Mouse (Mus musculus) monocyte, adult 59 days (primary cell): ENCODE data around the gene Cbx5. TPM values are rescaled to one million over a fixed set of nuclear protein-coding genes. Genes with fewer than 3 reads are reported as not detected.

ENCODE experiments used
- total RNA-seq, 2 experiments: library from RNA; stranded (reverse); gene quantifications; one replicate each; pipeline ENCODE4 v1.2.4; 2023

The Cbx5 gene
- total RNA-seq, result 10 to 100 TPM in 1 of 2 experiments, 1 to 10 TPM in 1; 9.1 to 13.8 TPM

GRCm38 (mm10) chr15:103239685-103240159 lies at the start of gene Cbx5:
TSS of gene Cbx5 (minus strand) at chr15:103239816.

GRCm38 (mm10) chr15:103272419-103273279 lies 33.0 kb upstream of the Cbx5 start, which contains the start of gene Copz1:
TSS of gene Copz1 (plus strand) at chr15:103272714.

GRCm38 (mm10) chr15:103257790-103258728 lies 18.4 kb upstream of the Cbx5 start, which contains the start of gene Nfe2:
TSS of gene Nfe2 (minus strand) at chr15:103258403.

GRCm38 (mm10) chr15:103240160-103241028 lies 778 bp upstream of the Cbx5 start, which contains the start of gene Hnrnpa1:
TSS of gene Hnrnpa1 (plus strand) at chr15:103240432.

GRCm38 (mm10) chr15:103167042-103167615 lies 72.5 kb downstream of the Cbx5 start, which contains the start of gene Smug1:
TSS of gene Smug1 (minus strand) at chr15:103167092.

Other genes with a start within 250 kb of the Cbx5 start
- not detected for gene Hoxc8, start 249.2 kb downstream of the Cbx5 start, total RNA-seq
- under 1 TPM in 1 of 2 experiments, not detected in 1; 0.33 TPM for gene Hoxc6, start 241.6 kb downstream of the Cbx5 start, total RNA-seq
- gene Hoxc4, start 220.9 kb downstream of the Cbx5 start, total RNA-seq, result under 1 TPM in 1 of 2 experiments, not detected in 1; 0.24 TPM
- 1 to 10 TPM; 3.2 to 3.5 TPM for gene Smug1, start 72.7 kb downstream of the Cbx5 start, total RNA-seq
- gene Hnrnpa1, start 616 bp upstream of the Cbx5 start, total RNA-seq, result 100 to 1,000 TPM; 297 to 355 TPM
- gene Nfe2, start 18.6 kb upstream of the Cbx5 start, total RNA-seq, result 100 to 1,000 TPM; 104 to 107 TPM
- gene Copz1, start 32.9 kb upstream of the Cbx5 start, total RNA-seq, result 100 to 1,000 TPM; 107 to 123 TPM
- gene Gpr84, start 70.8 kb upstream of the Cbx5 start, total RNA-seq, result 1 to 10 TPM; 1.3 to 2.1 TPM
- 100 to 1,000 TPM; 119 to 145 TPM for gene Zfp385a, start 100.3 kb upstream of the Cbx5 start, total RNA-seq
- gene Itga5, start 126.9 kb upstream of the Cbx5 start, total RNA-seq, result 10 to 100 TPM; 78.4 to 84.2 TPM
- under 1 TPM in 1 of 2 experiments, not detected in 1; 0.82 TPM for gene Gtsf1, start 190.7 kb upstream of the Cbx5 start, total RNA-seq
- not detected for gene Gtsf2, start 208.7 kb upstream of the Cbx5 start, total RNA-seq
- 100 to 1,000 TPM; 366 to 377 TPM for gene Nckap1l, start 214.0 kb upstream of the Cbx5 start, total RNA-seq